Mouse (Mus musculus) c-Kit-negative CD71-positive TER-119-positive erythroid progenitor cells, embryonic 14.5 days (primary cell): ENCODE results near the gene Taf1d.
"Not testable (repeated sequence)": the region's sequence is repeated elsewhere in the genome, so short reads cannot be mapped to it uniquely, and the experiment has no call there.

Experiments used
- DNase-seq: peaks from one replicate; pipeline ENCODE4 v3.0.0-alpha.2; 2013; ENCODE audit warnings: low read depth, low spot score

The Taf1d gene

GRCm38 (mm10) chr9:15305503-15306397, at the start of gene Taf1d:
Gene Taf1d, plus strand, starts transcription at chr9:15306214.
- DNase-seq: peak; percentile 93

GRCm38 (mm10) chr9:15256214-15256613, 49.8 kb upstream of the Taf1d start:
- no peak for DNase-seq

- no peak for DNase-seq
These were observed 44.0 kb upstream of the Taf1d start for GRCm38 (mm10) chr9:15261980-15262379.

- no peak for DNase-seq
These were observed 42.5 kb upstream of the Taf1d start for GRCm38 (mm10) chr9:15263487-15263886.

GRCm38 (mm10) chr9:15273981-15274380, 32.0 kb upstream of the Taf1d start:
- DNase-seq: no peak

- DNase-seq: no peak
These were observed 29.2 kb upstream of the Taf1d start for GRCm38 (mm10) chr9:15276855-15277254.

- DNase-seq: no peak
These were observed 27.7 kb upstream of the Taf1d start for GRCm38 (mm10) chr9:15278343-15278742.

- no peak for DNase-seq
These were observed 26.8 kb upstream of the Taf1d start for GRCm38 (mm10) chr9:15279139-15279648.

- peak; percentile 87 for DNase-seq
These were observed 26.1 kb upstream of the Taf1d start, which contains the start of gene Med17 for GRCm38 (mm10) chr9:15279649-15280490. Gene Med17, minus strand, starts transcription at chr9:15279931.

- DNase-seq: peak; percentile 25
These were observed 25.5 kb upstream of the Taf1d start for GRCm38 (mm10) chr9:15280491-15280879.

GRCm38 (mm10) chr9:15285443-15285842, 20.6 kb upstream of the Taf1d start:
- DNase-seq: no peak

GRCm38 (mm10) chr9:15287846-15288245, 18.2 kb upstream of the Taf1d start:
- no peak for DNase-seq

- DNase-seq: no peak
These were observed 17.6 kb upstream of the Taf1d start for GRCm38 (mm10) chr9:15288402-15288801.

GRCm38 (mm10) chr9:15289251-15289650, 16.8 kb upstream of the Taf1d start:
- DNase-seq: no peak

GRCm38 (mm10) chr9:15297112-15297511, 8.9 kb upstream of the Taf1d start:
- no peak for DNase-seq

- DNase-seq: no peak
These were observed 7.6 kb upstream of the Taf1d start for GRCm38 (mm10) chr9:15298451-15298850.

GRCm38 (mm10) chr9:15300056-15300455, 6.0 kb upstream of the Taf1d start:
- no peak for DNase-seq

- no peak for DNase-seq
These were observed 4.6 kb upstream of the Taf1d start for GRCm38 (mm10) chr9:15301399-15301798.

- not testable (repeated sequence) for DNase-seq
These were observed 4.0 kb upstream of the Taf1d start for GRCm38 (mm10) chr9:15302006-15302405.

GRCm38 (mm10) chr9:15302881-15303280, 3.1 kb upstream of the Taf1d start:
- no peak for DNase-seq

GRCm38 (mm10) chr9:15306398-15307119, 545 bp downstream of the Taf1d start, which contains the start of gene 4931406C07Rik:
Gene 4931406C07Rik, minus strand, starts transcription at chr9:15306448.
- no peak for DNase-seq
